Mouse (Mus musculus): ENCODE results near the gene Sept9.

DNA sequence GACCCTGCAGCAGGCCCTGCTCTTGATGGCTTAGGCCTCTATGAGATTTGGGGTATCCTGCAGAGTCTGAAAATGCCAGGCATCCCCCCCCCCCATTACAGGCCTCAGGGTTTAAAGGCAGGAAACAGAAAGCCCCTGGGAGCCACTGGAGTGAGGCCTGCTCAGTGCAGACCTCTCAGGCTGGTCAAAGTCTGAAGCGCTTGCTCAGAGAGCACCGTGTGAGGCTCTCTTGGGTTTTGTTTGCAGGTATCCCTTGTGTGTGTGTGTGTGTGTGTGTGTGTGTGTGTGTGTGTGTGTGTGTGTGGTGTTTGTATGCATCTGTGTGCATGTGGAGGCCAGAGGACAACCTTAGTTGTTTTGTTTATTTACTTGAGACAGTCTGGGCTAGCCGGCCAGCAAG lies 164.5 kb downstream of the Sept9 start:
- TF ChIP-seq POLR2A (IDR thresholded peaks at IDR 0.05; ENCODE audit: extremely low read depth, insufficient read depth, low read length) (no peak), CTCF (IDR thresholded peaks at IDR 0.05; ENCODE audit: extremely low read depth, insufficient read depth, low read length) (no peak)

Data from cortical plate, adult 2 months (tissue).